Mouse (Mus musculus) heart, embryonic 16.5 days (tissue): ENCODE measurements around the gene Prkag3. TPM values are rescaled to one million over a fixed set of nuclear protein-coding genes. Genes with fewer than 3 reads are reported as not detected.

Source experiments
- ATAC-seq: fragments of 200-750 bp; cut with Nextera tagmentation; replicated peaks from 2 replicates; pipeline ENCODE4 v1.8.0; 2017; ENCODE audit warnings: moderate number of reproducible peaks; ENCODE audit not compliant: insufficient read depth, low FRiP score; ENCODE audit errors: extremely low read depth
- H3K27ac ChIP-seq: fragments of 300-500 bp; sonication (generic); 2 replicates; pipeline ENCODE4 v1.5.1; 2014; ENCODE audit warnings: mild to moderate bottlenecking, low read length, control low read depth, moderate library complexity
- H3K27me3 ChIP-seq: fragments of 300-500 bp; sonication (generic); 2 replicates; pipeline ENCODE4 v1.6.1; 2014; ENCODE audit warnings: low read length, mixed read lengths; ENCODE audit not compliant: control insufficient read depth, insufficient read depth
- H3K36me3 ChIP-seq: fragments of 300-500 bp; sonication (generic); 2 replicates; pipeline ENCODE4 v1.6.1; 2014; ENCODE audit not compliant: control insufficient read depth, insufficient read depth
- H3K4me1 ChIP-seq: fragments of 300-500 bp; sonication (generic); 2 replicates; pipeline ENCODE4 v1.6.1; 2014; ENCODE audit warnings: low read length, mixed read lengths; ENCODE audit not compliant: control insufficient read depth, insufficient read depth
- H3K4me2 ChIP-seq: fragments of 300-500 bp; sonication (generic); 2 replicates; pipeline ENCODE4 v1.6.1; 2014; ENCODE audit warnings: low read depth, mild to moderate bottlenecking, control low read depth, low read length
- H3K4me3 ChIP-seq: fragments of 300-500 bp; sonication (generic); 2 replicates; pipeline ENCODE4 v1.5.1; 2014; ENCODE audit warnings: mild to moderate bottlenecking, control low read depth, low read length
- H3K9ac ChIP-seq: fragments of 300-500 bp; sonication (generic); 2 replicates; pipeline ENCODE4 v1.6.1; 2014; ENCODE audit warnings: low read length, control low read depth
- H3K9me3 ChIP-seq: fragments of 300-500 bp; sonication (generic); replicated peaks from 2 replicates; pipeline ENCODE4 v1.6.1; 2016; ENCODE audit warnings: low read length; ENCODE audit not compliant: control insufficient read depth
- WGBS: fragments of 180-500 bp; shearing (Covaris S2); extraction: QIAGEN DNeasy Blood & Tissue Kit; methylation state at CpG from one replicate; pipeline ENCODE4 v1.1.7; 2014; 5-methylcytosine and 5-hydroxymethylcytosine counted together
- polyA plus RNA-seq: library from polyadenylated mRNA; unstranded; fragments of >200 nt; fragmentation: Nextera tagmentation; extraction: Ambion mirVana; gene quantifications from 2 replicates; pipeline ENCODE4 v1.2.1, GENCODE M21; 2015

Prkag3 gene
- polyA plus RNA-seq, result 4.6 and 5.7 TPM in 2 replicates

DNA sequence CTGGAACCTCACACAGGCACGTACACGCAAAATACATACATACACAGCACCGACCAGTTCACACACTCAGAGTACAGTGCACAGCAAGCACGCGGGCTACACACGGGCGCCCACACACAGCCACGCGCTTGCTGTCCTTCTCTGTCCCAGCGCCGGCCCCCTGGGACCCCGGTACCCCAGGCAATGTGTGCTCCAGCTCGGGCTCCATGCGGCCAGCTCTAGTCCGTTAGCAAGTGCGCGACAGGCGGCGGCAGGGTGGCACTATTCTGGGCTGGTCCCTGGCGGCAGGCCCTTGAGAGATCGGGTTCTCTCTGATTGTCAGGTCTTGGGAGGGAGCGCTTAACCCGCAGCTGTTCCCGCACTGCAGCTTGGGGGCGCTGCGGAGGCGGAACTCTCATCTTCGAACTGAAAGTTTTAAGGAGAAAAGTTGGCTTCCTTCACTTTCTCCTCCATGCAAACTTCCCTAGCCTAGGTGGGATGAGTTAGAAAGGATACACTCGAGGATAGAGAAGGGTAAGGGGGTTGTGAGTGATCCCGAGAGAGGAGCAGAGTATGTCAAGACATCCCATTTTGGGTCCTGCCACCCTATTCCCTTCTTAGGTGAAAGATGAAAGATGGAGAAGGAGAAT lies at the start of gene Prkag3:
Prkag3 (minus strand) TSS at position 579 of the 629 bp plus-strand sequence.
- H3K27ac ChIP-seq, result peak within 1 kb of the TSS; percentile 78
- peak; percentile 87 for ATAC-seq
- H3K27me3 ChIP-seq, result no peaks in the 10 kb centered on the region
- no peaks in the 10 kb centered on the region for H3K9me3 ChIP-seq
- peaks cover 11% of the 10 kb centered on the region for H3K4me1 ChIP-seq
- peak within 1 kb of the TSS; percentile 59 for H3K4me2 ChIP-seq
- WGBS, result 6% methylated on average over 30 of the region's 30 CpGs
- peak within 1 kb of the TSS; percentile 63 for H3K9ac ChIP-seq
- no peaks in the 10 kb centered on the region for H3K36me3 ChIP-seq
- peak within 1 kb of the TSS; percentile 49 for H3K4me3 ChIP-seq

DNA sequence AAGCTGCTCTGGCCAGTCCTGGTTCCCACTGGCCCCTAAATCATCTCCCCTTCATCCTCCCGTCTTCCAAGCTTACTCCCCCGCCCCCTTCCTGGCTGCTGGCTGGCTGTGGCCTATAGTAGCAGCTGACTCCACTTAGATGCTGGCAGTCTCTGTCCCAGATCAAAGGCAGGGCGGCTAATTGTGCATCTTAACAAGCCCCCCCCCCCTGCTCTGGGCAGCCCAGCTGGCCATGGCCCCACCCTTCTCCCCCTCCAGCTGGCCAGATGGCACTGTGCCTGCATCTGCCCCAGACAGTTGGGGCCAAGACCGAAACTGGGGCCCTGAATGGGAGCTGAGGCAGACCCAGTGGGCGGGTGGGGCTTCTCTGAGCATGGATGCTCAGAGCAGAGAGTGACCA lies 48.4 kb upstream of the Prkag3 start:
- H3K4me2 ChIP-seq, result no peak overlapping the region
- no peak overlapping the region for H3K27ac ChIP-seq
- peaks cover 95% of the 10 kb centered on the region for H3K27me3 ChIP-seq
- H3K4me3 ChIP-seq, result no peak overlapping the region
- no peak for ATAC-seq
- no peak overlapping the region for H3K9ac ChIP-seq
- H3K9me3 ChIP-seq, result no peaks in the 10 kb centered on the region
- 19% methylated on average over 5 of the region's 5 CpGs for WGBS
- H3K36me3 ChIP-seq, result no peaks in the 10 kb centered on the region
- H3K4me1 ChIP-seq, result peaks cover 8% of the 10 kb centered on the region; the same call in 1 of the 2 replicates

DNA sequence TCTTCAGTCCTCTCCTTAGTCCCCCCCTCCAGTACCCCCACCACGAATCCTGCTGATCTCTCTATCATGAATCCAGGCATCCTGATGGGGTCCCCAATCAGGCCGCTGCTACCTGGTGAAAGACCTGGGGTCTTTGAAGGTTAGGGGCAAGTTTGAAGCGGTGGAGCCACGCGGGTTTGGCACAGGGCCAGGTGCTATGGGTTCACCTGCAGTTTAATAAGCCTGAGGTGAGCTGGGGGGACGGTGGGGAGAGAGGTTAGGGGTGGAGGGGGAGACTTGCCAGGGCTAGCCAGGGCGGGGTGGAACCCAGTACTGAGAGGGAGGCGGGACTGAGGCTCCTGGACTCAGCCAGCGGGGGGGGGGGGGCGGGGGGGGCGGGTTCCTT lies 46.1 kb upstream of the Prkag3 start:
- Histone ChIP-seq H3K9ac (no peak overlapping the region), H3K4me1 (peaks cover 15% of the 10 kb centered on the region), H3K36me3 (no peaks in the 10 kb centered on the region), H3K4me2 (no peak overlapping the region; the same call in 1 of the 2 replicates), H3K27me3 (peaks cover 96% of the 10 kb centered on the region), H3K27ac (no peak overlapping the region), H3K9me3 (no peaks in the 10 kb centered on the region), H3K4me3 (no peak overlapping the region)
- WGBS, result under 1% methylated on average over 10 of the region's 11 CpGs
- ATAC-seq, result no peak

DNA sequence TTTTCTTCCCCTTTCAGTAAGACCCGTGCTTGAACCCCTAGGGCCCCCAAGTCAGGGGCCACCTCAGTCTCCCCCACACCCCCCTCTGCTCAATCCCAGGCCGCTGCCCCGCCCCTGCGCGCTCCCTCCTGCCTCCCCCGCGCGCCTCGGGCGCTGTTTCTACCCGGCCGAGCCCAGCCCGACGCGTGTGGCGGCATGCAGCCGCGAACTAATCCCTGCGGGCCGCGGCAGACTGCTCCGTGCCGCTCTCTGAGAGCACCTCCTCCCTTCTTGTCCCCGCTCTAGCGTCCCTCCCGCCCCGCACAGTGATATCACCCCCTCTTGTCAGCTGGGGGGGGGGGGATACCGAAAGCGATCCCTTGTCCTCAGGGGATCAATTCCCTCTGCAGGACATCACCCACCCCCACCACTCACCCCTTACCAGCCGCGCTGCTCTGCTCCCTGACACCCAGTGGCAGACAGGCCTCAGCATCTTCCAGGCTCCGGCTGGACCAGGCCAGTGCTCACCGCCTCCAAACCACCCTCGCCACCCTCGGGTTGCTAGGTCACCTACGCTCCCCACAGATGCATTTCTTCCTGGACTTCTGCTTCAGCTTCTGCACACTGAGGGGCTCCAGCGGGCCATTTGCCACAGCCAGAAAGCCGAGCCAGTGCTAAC lies 45.6 kb upstream of the Prkag3 start:
- 2% methylated on average over 36 of the region's 38 CpGs for WGBS
- H3K4me2 ChIP-seq, result peak overlapping the region; percentile 54
- no peaks in the 10 kb centered on the region for H3K9me3 ChIP-seq
- peaks cover 96% of the 10 kb centered on the region for H3K27me3 ChIP-seq
- H3K9ac ChIP-seq, result no peak overlapping the region; the same call in 1 of the 2 replicates
- no peak for ATAC-seq
- no peaks in the 10 kb centered on the region for H3K36me3 ChIP-seq
- no peak overlapping the region for H3K27ac ChIP-seq
- H3K4me1 ChIP-seq, result peaks cover 15% of the 10 kb centered on the region
- H3K4me3 ChIP-seq, result peak overlapping the region; percentile 31

DNA sequence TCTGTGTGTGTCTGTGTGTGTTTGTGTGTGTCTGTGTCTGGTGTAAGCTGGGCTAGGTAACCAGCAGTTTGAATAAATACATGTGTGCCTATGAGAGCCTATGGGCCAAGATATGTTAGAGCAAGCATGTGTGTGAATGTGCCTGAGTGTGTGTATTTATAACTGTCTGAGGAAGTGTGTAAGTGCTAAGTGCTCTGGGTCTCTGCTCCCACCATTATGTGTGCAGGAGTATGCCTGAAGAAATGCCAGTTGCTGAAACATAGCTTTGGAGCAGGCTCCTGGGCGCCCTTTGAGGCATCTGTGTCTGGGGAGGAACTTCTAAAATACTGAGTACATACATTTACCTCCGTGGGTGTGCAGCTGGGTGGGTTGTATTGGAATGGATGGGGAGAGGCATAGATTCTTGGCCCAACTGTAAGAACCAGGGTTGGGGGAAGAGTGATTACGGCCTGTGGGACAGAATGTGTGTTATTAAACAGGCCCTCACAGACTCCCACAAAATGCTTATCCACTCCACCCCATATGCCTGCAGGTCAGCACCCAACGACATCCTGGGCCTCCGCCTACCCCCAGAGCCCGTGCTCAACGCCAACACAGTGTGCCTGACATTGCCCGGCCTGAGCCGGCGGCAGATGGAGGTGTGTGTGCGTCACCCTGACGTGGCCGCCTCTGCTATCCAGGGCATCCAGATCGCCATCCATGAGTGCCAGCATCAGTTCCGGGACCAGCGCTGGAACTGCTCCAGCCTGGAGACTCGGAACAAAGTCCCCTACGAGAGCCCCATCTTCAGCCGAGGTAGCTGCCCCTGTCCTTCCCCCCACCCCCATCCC lies 44.0 kb upstream of the Prkag3 start:
- no peak overlapping the region for H3K4me2 ChIP-seq
- 22% methylated on average over 19 of the region's 19 CpGs for WGBS

DNA sequence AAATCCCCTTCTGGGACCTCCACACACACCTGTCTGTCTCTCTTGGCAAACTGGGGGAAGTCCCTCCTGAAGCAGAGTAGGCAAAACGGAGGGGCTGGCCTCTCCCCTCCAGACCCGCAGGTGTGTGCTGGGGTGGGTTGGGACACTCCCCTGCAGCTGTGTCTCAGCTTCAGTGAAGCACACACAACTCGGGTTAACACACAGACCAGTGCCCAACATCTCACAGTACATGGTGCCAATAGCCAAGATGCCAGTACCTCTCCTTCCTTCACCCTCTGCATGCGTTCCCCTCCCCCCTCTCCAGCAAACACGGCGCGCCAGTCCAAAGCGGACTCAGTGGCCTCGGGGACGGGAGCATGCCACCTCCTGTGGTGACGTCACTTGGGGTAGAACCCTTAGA lies 42.2 kb upstream of the Prkag3 start, which contains the start of gene Wnt10a:
Wnt10a (plus strand) TSS at position 268 of the 400 bp plus-strand sequence.
- Histone ChIP-seq H3K4me3 (peak within 1 kb of the TSS; percentile 41), H3K9me3 (no peaks in the 10 kb centered on the region), H3K27me3 (peaks cover 98% of the 10 kb centered on the region), H3K4me1 (peaks cover 15% of the 10 kb centered on the region), H3K36me3 (no peaks in the 10 kb centered on the region), H3K27ac (no peak within 1 kb of the TSS), H3K9ac (0 out of 2 replicates have a peak within 1 kb of the TSS, but pooled peaks have one; percentile 42), H3K4me2 (peak within 1 kb of the TSS; percentile 61)
- ATAC-seq, result no peak
- WGBS, result 2% methylated on average over 11 of the region's 11 CpGs

More for the DNA sequence above, 44.0 kb upstream of the Prkag3 start:
- Histone ChIP-seq H3K27ac (no peak overlapping the region), H3K4me1 (peaks cover 15% of the 10 kb centered on the region), H3K9ac (no peak overlapping the region), H3K27me3 (peaks cover 97% of the 10 kb centered on the region), H3K9me3 (no peaks in the 10 kb centered on the region), H3K36me3 (no peaks in the 10 kb centered on the region), H3K4me3 (no peak overlapping the region)
- no peak for ATAC-seq

DNA sequence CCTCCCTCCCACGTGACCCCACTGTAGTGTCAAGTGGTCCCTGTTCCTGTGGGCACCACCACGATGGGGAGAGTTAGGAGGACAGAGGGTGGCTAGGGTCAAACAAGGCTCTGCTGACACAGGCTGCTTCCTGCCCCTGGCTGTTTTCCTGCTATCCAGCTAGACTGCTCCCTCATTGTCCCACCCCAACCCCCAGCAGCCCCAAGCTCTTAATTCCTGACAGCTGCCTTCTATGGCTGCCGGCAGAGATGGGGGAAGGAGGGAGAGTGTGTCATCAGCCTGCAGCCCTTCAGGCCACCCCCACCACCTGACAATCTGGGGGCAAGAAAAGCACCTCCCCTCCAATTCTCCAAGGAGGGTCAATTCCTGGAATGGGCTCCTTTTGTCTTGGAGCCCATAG lies 41.1 kb upstream of the Prkag3 start:
- Histone ChIP-seq H3K9ac (no peak overlapping the region), H3K27ac (no peak overlapping the region), H3K9me3 (peaks cover 2% of the 10 kb centered on the region; the same call in 1 of the 2 replicates), H3K27me3 (peaks cover 96% of the 10 kb centered on the region), H3K4me2 (no peak overlapping the region), H3K36me3 (no peaks in the 10 kb centered on the region), H3K4me3 (no peak overlapping the region), H3K4me1 (peaks cover 14% of the 10 kb centered on the region)
- ATAC-seq, result no peak
- 17% methylated on average over 3 of the region's 3 CpGs for WGBS

DNA sequence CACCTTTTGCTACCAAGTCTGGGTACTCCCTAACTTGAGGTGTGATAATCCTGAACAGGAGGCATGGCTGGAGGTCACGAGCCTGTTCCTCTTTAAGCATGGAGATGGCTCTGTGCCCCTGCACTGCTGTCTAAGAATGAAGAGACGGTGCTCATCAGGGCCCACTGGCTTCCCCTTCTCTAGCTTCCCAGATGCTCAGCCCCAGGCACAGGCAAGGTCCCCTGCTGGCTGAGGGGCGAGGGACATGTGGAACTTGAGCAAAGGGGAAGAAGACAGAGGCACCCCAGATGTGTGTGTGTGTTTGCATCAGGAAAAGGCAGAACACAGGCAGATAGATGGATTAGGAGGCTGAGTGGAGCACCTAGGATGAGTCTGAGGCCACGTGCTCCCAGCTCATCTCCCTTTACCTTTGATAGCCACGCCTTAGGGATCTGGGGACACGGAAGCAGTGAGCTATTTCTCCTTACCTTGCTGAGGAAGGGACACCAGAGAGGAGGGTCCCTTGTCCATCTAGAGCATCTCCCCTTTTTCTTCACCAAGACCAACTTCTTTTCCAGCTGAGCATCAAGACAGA lies 39.7 kb upstream of the Prkag3 start:
- peaks cover 96% of the 10 kb centered on the region for H3K27me3 ChIP-seq
- H3K4me2 ChIP-seq, result no peak overlapping the region
- H3K4me3 ChIP-seq, result no peak overlapping the region
- no peak for ATAC-seq
- H3K4me1 ChIP-seq, result peaks cover 12% of the 10 kb centered on the region
- H3K36me3 ChIP-seq, result no peaks in the 10 kb centered on the region
- H3K9me3 ChIP-seq, result peaks cover 3% of the 10 kb centered on the region; the same call in 1 of the 2 replicates
- WGBS, result 10% methylated on average over 6 of the region's 6 CpGs
- no peak overlapping the region for H3K27ac ChIP-seq
- H3K9ac ChIP-seq, result no peak overlapping the region
